7 mouse cellular contexts compared by ENCODE assay signal in genomic region chr19:6532656-6533055, GRCm38 (mm10). TPM values are rescaled to one million over a fixed set of nuclear protein-coding genes. Genes with fewer than 3 reads are reported as not detected.
DNase-seq lines count a peak whose midpoint lies in the region; ATAC-seq and TF ChIP-seq lines count a peak whose summit lies in the region.

No protein-coding gene starts in this region.

- H3K27me3 ChIP-seq in heart, embryonic 11.5 days (ENCODE audit: control insufficient read depth, insufficient read depth, low read length), result peaks cover 48% of the 10 kb centered on the region
- H3K27me3 ChIP-seq in limb, embryonic 14.5 days (ENCODE audit: control insufficient read depth, insufficient read depth, low read length), result peaks cover 48% of the 10 kb centered on the region
- H3K27me3 ChIP-seq in stomach, postnatal 0 days (ENCODE audit: control insufficient read depth, insufficient read depth, low read length), result no peaks in the 10 kb centered on the region; the same call in 1 of the 2 replicates

- H3K9ac ChIP-seq in heart, embryonic 11.5 days (ENCODE audit: low read depth, low read length), result 0 out of 2 replicates have a peak overlapping the region, but pooled peaks have one; percentile 23
- H3K9ac ChIP-seq in limb, embryonic 14.5 days (ENCODE audit: low read depth, low read length, severe bottlenecking), result no peak overlapping the region
- H3K9ac ChIP-seq in stomach, postnatal 0 days (ENCODE audit: low read length), result no peak overlapping the region

- TF ChIP-seq EP300 in stomach, postnatal 0 days (optimal IDR thresholded peaks at IDR 0.05), result no peak

- TF ChIP-seq CTCF in lung, adult 2 months (IDR thresholded peaks at IDR 0.05; ENCODE audit: insufficient read depth, low read length), result no peak
- TF ChIP-seq CTCF in stomach, postnatal 0 days (IDR thresholded peaks at IDR 0.05; ENCODE audit: low read depth), result no peak

- DNase-seq in lung, adult 2 months, result no peak
- no peak for DNase-seq in lung, postnatal 4 days
- no peak for DNase-seq in limb, embryonic 14.5 days (ENCODE audit: low spot score)
- peak; percentile 36 for DNase-seq in stomach, postnatal 0 days (ENCODE audit: low spot score)
- DNase-seq in urinary bladder, adult 18-20 months (ENCODE audit: low spot score in 2 of 2), result no peak
- DNase-seq in left cerebral cortex, adult 11 months (ENCODE audit: low spot score), result no peak

- H3K9me3 ChIP-seq in heart, embryonic 11.5 days (replicated peaks; ENCODE audit: control insufficient read depth, low read length), result no peaks in the 10 kb centered on the region
- no peaks in the 10 kb centered on the region for H3K9me3 ChIP-seq in limb, embryonic 14.5 days (ENCODE audit: control insufficient read depth, low read length)
- no peaks in the 10 kb centered on the region for H3K9me3 ChIP-seq in stomach, postnatal 0 days (ENCODE audit: control insufficient read depth, low read length)

- H3K4me2 ChIP-seq in heart, embryonic 11.5 days, result peak overlapping the region; percentile 87
- H3K4me2 ChIP-seq in limb, embryonic 14.5 days (replicated peaks; ENCODE audit: low read depth, low read length, severe bottlenecking), result peak overlapping the region; percentile 80; the same call in 1 of the 2 replicates
- H3K4me2 ChIP-seq in stomach, postnatal 0 days (replicated peaks; ENCODE audit: low read depth), result peak overlapping the region; percentile 78

- no peak for ATAC-seq in heart, embryonic 11.5 days (replicated peaks; ENCODE audit: insufficient number of reproducible peaks, low FRiP score, low TSS enrichment)
- ATAC-seq in limb, embryonic 14.5 days (ENCODE audit: low FRiP score, low read depth), result no peak
- no peak for ATAC-seq in stomach, postnatal 0 days (ENCODE audit: low FRiP score, low TSS enrichment)

- 22% methylated on average over 13 of the region's 13 CpGs for WGBS in lung, adult 2 months
- 11% methylated on average over 12 of the region's 13 CpGs for WGBS in heart, embryonic 11.5 days (ENCODE audit: insufficient replicate concordance)
- WGBS in limb, embryonic 14.5 days, result 13% methylated on average over 12 of the region's 13 CpGs
- 11% methylated on average over 13 of the region's 13 CpGs for WGBS in stomach, postnatal 0 days

- 0 out of 2 replicates have a peak, but pooled peaks cover 4% of the 10 kb centered on the region for H3K4me1 ChIP-seq in lung, adult 2 months (ENCODE audit: control insufficient read depth, insufficient read depth, low read length)
- peaks cover 13% of the 10 kb centered on the region for H3K4me1 ChIP-seq in heart, embryonic 11.5 days (ENCODE audit: control insufficient read depth, insufficient read depth, low read length)
- H3K4me1 ChIP-seq in limb, embryonic 14.5 days (ENCODE audit: control insufficient read depth, insufficient read depth, low read length), result peaks cover 13% of the 10 kb centered on the region
- 0 out of 2 replicates have a peak, but pooled peaks cover 8% of the 10 kb centered on the region for H3K4me1 ChIP-seq in stomach, postnatal 0 days (replicated peaks; ENCODE audit: control insufficient read depth, insufficient read depth)

- no peak for TF ChIP-seq POLR2A in lung, adult 2 months (IDR thresholded peaks at IDR 0.05; ENCODE audit: borderline replicate concordance, extremely low read depth, low read depth, low read length)
- no peak for TF ChIP-seq POLR2A in limb, embryonic 14.5 days (IDR thresholded peaks at IDR 0.05; ENCODE audit: borderline replicate concordance, extremely low read depth, insufficient read depth, insufficient read length)

- no peak overlapping the region for H3K27ac ChIP-seq in heart, embryonic 11.5 days (ENCODE audit: low read depth, low read length)
- H3K27ac ChIP-seq in limb, embryonic 14.5 days (replicated peaks; ENCODE audit: low read depth, low read length), result no peak overlapping the region
- no peak overlapping the region for H3K27ac ChIP-seq in stomach, postnatal 0 days (replicated peaks)

- H3K36me3 ChIP-seq in heart, embryonic 11.5 days (ENCODE audit: control insufficient read depth, insufficient read depth, low read length), result no peaks in the 10 kb centered on the region
- H3K36me3 ChIP-seq in limb, embryonic 14.5 days (ENCODE audit: control insufficient read depth, insufficient read depth, low read length), result no peaks in the 10 kb centered on the region
- H3K36me3 ChIP-seq in stomach, postnatal 0 days (ENCODE audit: control insufficient read depth, insufficient read depth, low read length), result no peaks in the 10 kb centered on the region

- peak overlapping the region; percentile 7 for H3K4me3 ChIP-seq in lung, adult 2 months (replicated peaks; ENCODE audit: extremely low read depth, low read depth, low read length)
- H3K4me3 ChIP-seq in heart, embryonic 11.5 days (ENCODE audit: low read depth, low read length), result peak overlapping the region; percentile 49; the same call in 1 of the 2 replicates
- peak overlapping the region; percentile 41 for H3K4me3 ChIP-seq in limb, embryonic 14.5 days (replicated peaks; ENCODE audit: low read length)
- H3K4me3 ChIP-seq in stomach, postnatal 0 days (ENCODE audit: low read depth, low read length), result peak overlapping the region; percentile 47

RNA-seq across cellular contexts. Expression of gene Slc22a12, which starts 10.2 kb away (rescaled TPM):
- polyA plus RNA-seq in lung, adult 2 months (2012; rRNA removed), result 0.62 and 0.65 TPM in 2 replicates
- polyA plus RNA-seq in heart, embryonic 11.5 days (2014; fragmentation: Nextera tagmentation; extraction: Ambion mirVana), result not detected in 2 replicates
- not detected in 2 replicates for polyA plus RNA-seq in limb, embryonic 14.5 days (2012; rRNA removed)
- not detected in 2 replicates for polyA plus RNA-seq in limb, embryonic 14.5 days (2014; fragmentation: Nextera tagmentation; extraction: Ambion mirVana)
- not detected in 2 replicates for polyA plus RNA-seq in stomach, postnatal 0 days (2015; fragmentation: Nextera tagmentation; extraction: Ambion mirVana)
